Comparison of ENCODE assay signal across 9 mouse cellular contexts in the genomic region with DNA sequence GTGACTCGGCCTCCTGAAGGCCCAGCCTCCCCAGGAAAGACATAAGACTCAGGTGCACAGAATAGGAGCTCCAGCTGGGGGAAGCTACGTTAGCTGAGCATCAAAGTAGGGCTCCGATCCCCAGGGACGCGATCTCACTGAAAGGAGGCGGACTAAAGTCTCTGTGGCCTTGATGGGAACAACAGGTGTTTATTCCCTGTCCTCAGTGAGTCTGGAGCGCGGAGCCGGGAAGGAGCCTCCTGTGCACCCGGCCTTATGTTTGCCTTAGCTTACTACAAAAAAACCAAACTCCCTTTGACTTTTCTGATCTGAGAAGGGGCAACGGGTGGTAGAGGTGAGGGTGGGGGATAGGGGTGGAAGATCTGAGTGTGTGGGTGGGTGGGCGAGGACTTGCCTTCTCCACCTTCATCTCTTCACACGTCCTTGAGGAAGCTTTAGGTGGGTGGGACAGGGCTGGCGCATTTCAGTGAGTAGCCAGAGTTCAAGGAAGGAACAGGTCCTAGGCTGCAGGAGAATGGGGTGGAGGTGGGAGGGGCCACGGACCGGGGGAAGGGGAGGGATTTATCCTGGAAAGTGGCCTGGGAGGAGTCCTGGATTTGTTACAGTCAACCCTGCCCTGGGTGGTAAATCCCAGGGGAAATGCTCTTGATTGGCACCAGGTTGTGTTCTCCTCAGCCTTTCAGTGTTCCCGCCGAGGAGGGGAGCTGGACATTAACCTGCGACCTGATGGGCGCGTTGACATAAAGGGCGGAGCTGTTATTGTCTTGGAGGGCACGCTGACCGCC. TPM values are rescaled to one million over a fixed set of nuclear protein-coding genes. Genes with fewer than 3 reads are reported as not detected.
DNase-seq lines count a peak whose midpoint lies in the region; ATAC-seq lines count a peak whose summit lies in the region.
"Had no signal": no experiment of that assay in that cellular context is flagged by ENCODE, and none has a peak within 500 bp of the region (broad histone marks: within the 10 kb centered on the region; RNA-seq: fewer than 3 reads in every experiment).

No protein-coding gene starts in this region.

- no peak overlapping the region; the same call in 1 of the 2 replicates for H3K4me2 ChIP-seq in kidney, embryonic 14.5 days (replicated peaks; ENCODE audit: low read depth, low read length)
- no peak overlapping the region for H3K4me2 ChIP-seq in forebrain, embryonic 13.5 days

- peak; percentile 29 for DNase-seq in embryo, embryonic 9.5 days (ENCODE audit: extremely low spot score)
- DNase-seq in embryo, embryonic 10.5 days (ENCODE audit: low spot score), result no peak
- DNase-seq in heart, adult 9 months (ENCODE audit: low spot score in 2 of 2), result peak; percentile 40 to 58
- DNase-seq in mesoderm, embryonic 11.5 days (ENCODE audit: low read depth, low spot score), result peak; percentile 23
- DNase-seq in thymus, postnatal 4 days, result no peak
- DNase-seq in layer of hippocampus, adult 8-10 months (ENCODE audit: low spot score in 2 of 2), result no peak

- 32% methylated on average over 24 of the region's 24 CpGs for WGBS in kidney, embryonic 14.5 days
- WGBS in forebrain, embryonic 13.5 days, result 43% methylated on average over 24 of the region's 24 CpGs

- no peak overlapping the region for H3K4me3 ChIP-seq in kidney, embryonic 14.5 days (ENCODE audit: low read length)
- no peak overlapping the region for H3K4me3 ChIP-seq in forebrain, embryonic 13.5 days
- H3K4me3 ChIP-seq: hindbrain, embryonic 10.5 days had no signal

- H3K27me3 ChIP-seq in kidney, embryonic 14.5 days (ENCODE audit: control insufficient read depth, insufficient read depth, low read length), result no peaks in the 10 kb centered on the region
- H3K27me3 ChIP-seq in forebrain, embryonic 13.5 days, result no peaks in the 10 kb centered on the region

- H3K9ac ChIP-seq in kidney, embryonic 14.5 days (ENCODE audit: low read depth, low read length), result no peak overlapping the region
- no peak overlapping the region for H3K9ac ChIP-seq in forebrain, embryonic 13.5 days

- no peaks in the 10 kb centered on the region for H3K4me1 ChIP-seq in kidney, embryonic 14.5 days (ENCODE audit: control insufficient read depth, insufficient read depth, low read length)
- H3K4me1 ChIP-seq in forebrain, embryonic 13.5 days, result no peaks in the 10 kb centered on the region

- ATAC-seq in kidney, embryonic 14.5 days (ENCODE audit: low FRiP score, low TSS enrichment), result 0 out of 2 replicates have a peak, but pooled peaks have one; percentile 58
- no peak for ATAC-seq in forebrain, embryonic 13.5 days

- no peaks in the 10 kb centered on the region for H3K36me3 ChIP-seq in kidney, embryonic 14.5 days (ENCODE audit: control insufficient read depth, insufficient read depth, low read length)
- H3K36me3 ChIP-seq in forebrain, embryonic 13.5 days (ENCODE audit: poor library complexity, severe bottlenecking), result no peaks in the 10 kb centered on the region
- H3K36me3 ChIP-seq: hindbrain, embryonic 10.5 days had no signal

- H3K27ac ChIP-seq in kidney, embryonic 14.5 days (ENCODE audit: low read depth, low read length), result no peak overlapping the region
- no peak overlapping the region for H3K27ac ChIP-seq in forebrain, embryonic 13.5 days
- H3K27ac ChIP-seq: hindbrain, embryonic 10.5 days had no signal

- H3K9me3 ChIP-seq in kidney, embryonic 14.5 days (ENCODE audit: control insufficient read depth, low read length), result no peaks in the 10 kb centered on the region
- H3K9me3 ChIP-seq in forebrain, embryonic 13.5 days (replicated peaks), result no peaks in the 10 kb centered on the region
- H3K9me3 ChIP-seq: hindbrain, embryonic 10.5 days had no signal

RNA-seq across cellular contexts. Expression of gene Pbld1, which starts 2.8 kb away (rescaled TPM):
- polyA plus RNA-seq in kidney, embryonic 14.5 days (2014; fragmentation: Nextera tagmentation; extraction: Ambion mirVana), result 4.8 and 5.1 TPM in 2 replicates
- polyA plus RNA-seq in forebrain, embryonic 13.5 days (2015; fragmentation: Nextera tagmentation; extraction: Ambion mirVana), result 1.7 and 1.8 TPM in 2 replicates
- under 1 TPM; 0.20 to 0.68 (median 0.49) TPM for total RNA-seq in layer of hippocampus, adult 8-10 months (2022)

RNA-seq across cellular contexts. Expression of gene Pbld2, which starts 33.0 kb away (rescaled TPM):
- polyA plus RNA-seq in kidney, embryonic 14.5 days (2014; fragmentation: Nextera tagmentation; extraction: Ambion mirVana), result 1.9 and 2.7 TPM in 2 replicates
- 0.83 and 1.2 TPM in 2 replicates for polyA plus RNA-seq in forebrain, embryonic 13.5 days (2015; fragmentation: Nextera tagmentation; extraction: Ambion mirVana)
- total RNA-seq in layer of hippocampus, adult 8-10 months (2022), result 1 to 10 TPM; 2.3 to 3.3 (median 2.9) TPM

RNA-seq across cellular contexts. Expression of gene Hnrnph3, which starts 33.1 kb away (rescaled TPM):
- polyA plus RNA-seq in kidney, embryonic 14.5 days (2014; fragmentation: Nextera tagmentation; extraction: Ambion mirVana), result 82.2 and 86.8 TPM in 2 replicates
- polyA plus RNA-seq in forebrain, embryonic 13.5 days (2015; fragmentation: Nextera tagmentation; extraction: Ambion mirVana), result 242 and 248 TPM in 2 replicates
- 10 to 100 TPM; 49.0 to 58.9 (median 57.1) TPM for total RNA-seq in layer of hippocampus, adult 8-10 months (2022)

RNA-seq across cellular contexts. Expression of gene Atoh7, which starts 42.3 kb away (rescaled TPM):
- polyA plus RNA-seq in kidney, embryonic 14.5 days (2014; fragmentation: Nextera tagmentation; extraction: Ambion mirVana), result 0.56 TPM in 1 of 2 replicates, not detected in the other
- 0.63 and 1.0 TPM in 2 replicates for polyA plus RNA-seq in forebrain, embryonic 13.5 days (2015; fragmentation: Nextera tagmentation; extraction: Ambion mirVana)
- 1 to 10 TPM; 1.4 to 3.5 (median 2.0) TPM for total RNA-seq in layer of hippocampus, adult 8-10 months (2022)

Comparison
In these comparisons a context has a peak if more than half of its experiments do, and no peak if none do; other contexts are left out.
1. DNase-seq: peak in embryo, embryonic 9.5 days (single experiment), heart, adult 9 months (2 of 2) and mesoderm, embryonic 11.5 days (single experiment); none in embryo, embryonic 10.5 days (single experiment), thymus, postnatal 4 days (single experiment) and layer of hippocampus, adult 8-10 months (0 of 2).